Mouse (Mus musculus) kidney, embryonic 16.5 days (tissue): ENCODE results near the gene Serpinf2. TPM values are rescaled to one million over a fixed set of nuclear protein-coding genes. Genes with fewer than 3 reads are reported as not detected.
A peak's percentile ranks its signal among the peaks of the same experiment; 100 is the strongest.

Experiments
- ATAC-seq: fragments of 200-750 bp; cut with Nextera tagmentation; 2 replicates; pipeline ENCODE4 v1.8.0; 2017; ENCODE audit warnings: moderate TSS enrichment; ENCODE audit not compliant: low FRiP score, low TSS enrichment
- H3K27ac ChIP-seq: fragments of 300-500 bp; sonication (generic); 2 replicates; pipeline ENCODE4 v1.5.1; 2014; ENCODE audit warnings: low read length
- H3K27me3 ChIP-seq: fragments of 300-500 bp; sonication (generic); 2 replicates; pipeline ENCODE4 v1.6.1; 2014; ENCODE audit warnings: low read length, control low read depth, mixed read lengths; ENCODE audit not compliant: insufficient read depth
- H3K36me3 ChIP-seq: fragments of 300-500 bp; sonication (generic); 2 replicates; pipeline ENCODE4 v1.6.1; 2014; ENCODE audit warnings: low read length, control low read depth, mixed read lengths; ENCODE audit not compliant: insufficient read depth
- H3K4me1 ChIP-seq: fragments of 300-500 bp; sonication (generic); 2 replicates; pipeline ENCODE4 v1.6.1; 2014; ENCODE audit warnings: low read length, control low read depth, mixed read lengths; ENCODE audit not compliant: insufficient read depth
- H3K4me2 ChIP-seq: fragments of 300-500 bp; sonication (generic); replicated peaks from 2 replicates; pipeline ENCODE4 v1.6.1; 2014; ENCODE audit warnings: low read depth, low read length
- H3K4me3 ChIP-seq: fragments of 300-500 bp; sonication (generic); 2 replicates; pipeline ENCODE4 v1.5.1; 2014; ENCODE audit warnings: mild to moderate bottlenecking, low read length
- H3K9ac ChIP-seq: fragments of 300-500 bp; sonication (generic); replicated peaks from 2 replicates; pipeline ENCODE4 v1.6.1; 2014; ENCODE audit warnings: low read length
- H3K9me3 ChIP-seq: fragments of 300-500 bp; sonication (generic); 2 replicates; pipeline ENCODE4 v1.6.1; 2016; ENCODE audit warnings: low read length, control low read depth
- WGBS: fragments of 180-500 bp; shearing (Covaris S2); extraction: QIAGEN DNeasy Blood & Tissue Kit; methylation state at CpG from one replicate; pipeline ENCODE4 v1.1.7; 2014; 5-methylcytosine and 5-hydroxymethylcytosine counted together
- polyA plus RNA-seq: library from polyadenylated mRNA; unstranded; fragments of >200 nt; fragmentation: Nextera tagmentation; extraction: Ambion mirVana; gene quantifications from 2 replicates; pipeline ENCODE4 v1.2.1, GENCODE M21; 2015

The Serpinf2 gene
- polyA plus RNA-seq, 1 experiment from 2014 or later: 60.2 TPM

DNA sequence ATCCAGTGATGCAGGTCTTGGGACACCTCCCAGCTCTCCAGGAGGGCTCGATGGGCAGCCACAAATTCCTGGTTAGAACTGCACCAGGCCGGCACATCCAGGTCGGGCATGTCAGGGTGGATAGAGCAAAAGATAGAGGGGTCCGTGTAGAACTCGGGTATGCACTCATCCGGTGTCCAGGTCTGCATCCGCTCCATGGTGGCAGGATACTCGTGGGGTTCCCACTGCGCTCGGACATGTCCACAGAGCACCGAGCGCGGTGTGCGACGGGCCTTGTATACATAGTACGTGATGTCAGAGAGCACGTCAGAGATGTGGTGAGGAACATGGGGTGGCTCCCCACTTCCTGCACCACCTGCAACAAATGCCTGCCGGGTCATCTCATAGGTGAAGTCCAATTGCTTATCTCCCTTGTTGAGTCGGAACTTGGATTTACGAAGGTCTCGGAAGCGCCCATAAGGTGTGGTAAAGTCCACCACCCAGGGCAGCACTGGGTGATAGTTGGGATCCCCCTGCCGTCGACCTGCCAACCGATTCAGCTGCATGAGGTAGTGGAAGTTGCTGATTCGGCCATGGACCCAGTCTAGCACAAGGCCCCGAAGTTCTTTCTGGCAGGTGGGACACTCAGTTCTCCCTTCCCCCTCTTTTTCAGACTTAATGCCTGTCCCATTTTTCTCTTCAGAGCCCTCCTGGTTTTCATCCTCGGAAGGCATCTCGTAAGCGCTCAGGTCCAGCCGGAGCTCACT is 13.6 kb upstream of the Serpinf2 start:
- WGBS: 93% methylated on average over 31 of the region's 31 CpGs
- peak overlapping the region; percentile 76; the same call in 1 of the 2 replicates for H3K9ac ChIP-seq
- H3K4me2 ChIP-seq: no peak overlapping the region
- ATAC-seq: no peak
- peak overlapping the region; percentile 73; the same call in 1 of the 2 replicates for H3K4me3 ChIP-seq
- H3K27ac ChIP-seq: no peak overlapping the region
- H3K27me3 ChIP-seq: no peaks in the 10 kb centered on the region
- H3K36me3 ChIP-seq: peaks cover 10% of the 10 kb centered on the region; the same call in 1 of the 2 replicates
- no peaks in the 10 kb centered on the region for H3K9me3 ChIP-seq
- H3K4me1 ChIP-seq: peaks cover 15% of the 10 kb centered on the region

DNA sequence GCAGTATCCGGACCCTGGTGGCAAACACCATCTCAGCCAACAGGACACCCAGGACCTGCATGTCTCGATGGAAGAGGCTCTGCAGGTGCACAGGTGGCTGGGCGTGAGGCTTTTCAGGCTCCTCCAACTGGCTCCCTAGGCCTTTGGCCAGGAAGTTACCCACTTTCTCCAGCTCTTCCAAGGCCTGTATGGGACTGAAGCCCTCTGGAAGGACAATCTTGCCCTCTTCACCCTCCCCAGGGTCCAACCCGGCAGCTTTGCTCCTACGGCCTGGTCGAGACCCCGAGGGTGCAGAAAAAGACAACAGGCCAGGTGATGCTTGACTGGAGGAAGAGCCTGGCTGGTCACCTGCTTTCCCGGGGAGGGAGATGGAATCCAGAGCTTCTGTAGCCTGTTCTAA is 12.7 kb upstream of the Serpinf2 start:
- Histone ChIP-seq H3K9me3 (no peaks in the 10 kb centered on the region), H3K27me3 (no peaks in the 10 kb centered on the region), H3K4me2 (no peak overlapping the region), H3K9ac (no peak overlapping the region), H3K27ac (no peak overlapping the region), H3K36me3 (peaks cover 14% of the 10 kb centered on the region; the same call in 1 of the 2 replicates), H3K4me1 (peaks cover 15% of the 10 kb centered on the region), H3K4me3 (no peak overlapping the region)
- 95% methylated on average over 8 of the region's 8 CpGs for WGBS
- ATAC-seq: no peak

DNA sequence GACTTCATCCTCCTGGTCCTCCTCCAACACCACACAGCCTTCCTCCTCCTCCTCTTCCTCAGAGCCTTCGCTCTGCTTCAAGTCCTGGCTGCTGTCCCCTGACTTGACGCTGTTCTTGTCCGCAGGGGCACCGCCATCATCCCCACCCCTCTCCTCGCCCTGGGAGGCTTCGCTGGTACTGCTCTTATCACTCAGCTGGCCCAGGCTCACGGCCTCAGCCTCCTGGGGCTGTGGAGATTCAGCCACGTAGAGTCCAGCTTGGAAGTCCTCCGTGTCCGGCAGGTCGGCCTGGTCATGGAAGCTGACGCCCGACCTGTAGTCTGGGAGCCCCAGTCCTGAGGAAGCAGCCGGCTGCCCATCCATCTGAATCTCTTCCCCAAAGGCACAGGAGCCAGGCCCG is 11.5 kb upstream of the Serpinf2 start:
- Histone ChIP-seq H3K4me1 (peaks cover 15% of the 10 kb centered on the region), H3K4me2 (no peak overlapping the region), H3K27ac (no peak overlapping the region), H3K9me3 (no peaks in the 10 kb centered on the region), H3K9ac (no peak overlapping the region), H3K36me3 (peaks cover 14% of the 10 kb centered on the region; the same call in 1 of the 2 replicates), H3K4me3 (no peak overlapping the region), H3K27me3 (no peaks in the 10 kb centered on the region)
- ATAC-seq: no peak
- WGBS: 89% methylated on average over 15 of the region's 15 CpGs

DNA sequence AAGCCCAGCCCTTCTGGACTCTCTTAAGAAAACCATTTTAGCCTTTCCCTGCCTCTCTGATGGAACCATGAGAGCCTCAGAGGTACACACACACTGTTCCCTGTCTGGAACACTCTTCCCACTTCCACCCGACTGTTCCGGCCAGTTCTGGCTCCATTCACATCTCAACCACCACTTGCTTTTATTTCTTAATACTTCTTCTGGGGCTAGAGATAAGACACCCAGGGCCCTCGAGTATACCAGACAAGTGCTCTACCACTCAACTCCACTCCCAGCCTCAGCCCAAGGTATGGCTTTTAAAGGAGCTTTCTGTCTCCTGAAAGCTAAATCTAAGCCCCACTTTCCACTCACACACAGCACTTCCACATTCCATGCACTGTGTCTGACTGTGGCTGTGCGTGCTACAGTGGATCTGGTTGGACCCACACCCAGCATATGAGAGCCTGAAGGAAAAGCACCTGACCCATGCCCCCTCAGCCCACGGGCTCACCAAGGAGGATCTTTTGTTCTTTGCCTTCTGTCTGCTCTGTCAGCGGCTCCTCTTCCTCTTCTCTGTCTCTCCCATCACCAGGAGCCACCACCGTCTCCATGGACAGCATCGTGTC is 11.0 kb upstream of the Serpinf2 start:
- Histone ChIP-seq H3K4me2 (no peak overlapping the region), H3K36me3 (peaks cover 18% of the 10 kb centered on the region), H3K4me1 (peaks cover 14% of the 10 kb centered on the region), H3K9me3 (no peaks in the 10 kb centered on the region), H3K27ac (no peak overlapping the region), H3K27me3 (no peaks in the 10 kb centered on the region), H3K4me3 (no peak overlapping the region), H3K9ac (no peak overlapping the region)
- WGBS: 85% methylated on average over 8 of the region's 8 CpGs
- no peak for ATAC-seq

- peaks cover 7% of the 10 kb centered on the region for H3K4me1 ChIP-seq
- H3K27me3 ChIP-seq: no peaks in the 10 kb centered on the region
- H3K4me2 ChIP-seq: no peak overlapping the region
- H3K36me3 ChIP-seq: peaks cover 21% of the 10 kb centered on the region
- H3K27ac ChIP-seq: no peak overlapping the region
- H3K9me3 ChIP-seq: no peaks in the 10 kb centered on the region
- H3K9ac ChIP-seq: no peak overlapping the region
- WGBS: 73% methylated on average over 7 of the region's 7 CpGs
- no peak overlapping the region for H3K4me3 ChIP-seq
- no peak for ATAC-seq
Measured at GRCm38 (mm10) chr11:75449695-75450094, 10.3 kb upstream of the Serpinf2 start.

DNA sequence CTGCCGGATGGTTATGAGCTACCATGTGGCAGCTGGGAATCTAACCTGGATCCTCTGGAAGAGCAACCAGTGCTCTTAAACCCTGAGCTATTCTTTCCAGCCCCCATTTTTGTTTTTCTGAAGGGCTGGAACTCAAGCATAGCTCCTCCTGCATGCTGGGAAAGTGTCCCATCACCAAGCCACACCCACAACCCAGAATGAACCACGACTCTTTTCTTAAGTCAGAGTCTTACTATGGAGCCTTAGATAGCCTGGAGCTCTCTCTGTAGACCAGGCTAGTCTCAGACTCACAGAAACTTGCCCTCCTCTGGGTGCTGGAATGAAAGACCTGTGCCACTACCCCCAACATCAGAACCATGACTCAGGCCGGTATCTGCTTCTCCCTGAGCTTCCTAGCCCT is 9.2 kb upstream of the Serpinf2 start:
- H3K4me2 ChIP-seq: no peak overlapping the region
- no peak overlapping the region for H3K9ac ChIP-seq
- H3K4me1 ChIP-seq: peaks cover under 1% of the 10 kb centered on the region
- peaks cover 21% of the 10 kb centered on the region for H3K36me3 ChIP-seq
- no peak overlapping the region for H3K27ac ChIP-seq
- H3K27me3 ChIP-seq: no peaks in the 10 kb centered on the region
- no peak overlapping the region for H3K4me3 ChIP-seq
- 86% methylated on average over 3 of the region's 3 CpGs for WGBS
- ATAC-seq: no peak
- H3K9me3 ChIP-seq: no peaks in the 10 kb centered on the region

DNA sequence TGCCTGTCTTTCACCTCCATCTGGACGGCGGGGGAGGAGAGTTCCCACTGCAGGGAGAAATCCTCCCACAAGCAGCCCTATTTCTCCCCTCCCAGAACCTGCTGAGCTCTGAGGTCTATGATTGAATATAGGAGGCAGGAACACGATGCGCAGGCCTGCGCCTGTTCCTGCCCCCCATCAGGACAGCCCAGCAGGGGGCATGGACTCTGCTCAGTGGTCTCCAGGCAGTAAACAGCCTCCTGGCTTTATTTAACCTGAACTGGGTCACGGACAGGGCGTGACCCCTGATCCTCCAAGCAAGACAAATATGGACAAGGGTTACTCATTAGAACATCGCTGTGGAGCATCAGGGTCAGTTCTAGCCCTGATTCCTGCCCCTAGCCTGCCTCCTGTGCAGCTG is 4.3 kb upstream of the Serpinf2 start:
- H3K27me3 ChIP-seq: no peaks in the 10 kb centered on the region
- peaks cover 15% of the 10 kb centered on the region for H3K36me3 ChIP-seq
- WGBS: 40% methylated on average over 8 of the region's 8 CpGs
- H3K27ac ChIP-seq: no peak overlapping the region
- no peaks in the 10 kb centered on the region for H3K4me1 ChIP-seq
- ATAC-seq: peak; percentile 89
- H3K4me3 ChIP-seq: no peak overlapping the region
- no peak overlapping the region for H3K9ac ChIP-seq
- H3K4me2 ChIP-seq: no peak overlapping the region
- no peaks in the 10 kb centered on the region for H3K9me3 ChIP-seq

DNA sequence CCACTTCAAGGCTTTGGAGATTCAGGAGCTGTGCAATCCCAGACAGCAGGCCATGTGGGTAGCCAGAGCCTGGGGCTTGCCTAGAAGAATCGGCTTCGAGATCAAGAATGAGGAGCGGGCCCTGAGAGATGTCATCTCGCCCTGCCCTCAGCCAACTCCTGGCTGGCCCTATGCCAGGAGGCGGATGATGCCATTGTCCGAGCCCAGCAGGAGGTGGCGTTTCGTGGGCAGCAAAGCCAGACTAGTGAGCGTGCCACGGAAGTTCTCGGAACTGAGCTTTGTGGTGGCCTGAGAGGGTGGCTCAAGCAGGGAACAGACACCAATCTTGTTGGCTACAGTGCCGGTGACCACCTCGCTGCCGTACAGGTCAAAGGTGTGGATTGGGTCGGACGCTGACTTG is 2.2 kb upstream of the Serpinf2 start:
- 92% methylated on average over 16 of the region's 16 CpGs for WGBS
- Histone ChIP-seq H3K27ac (no peak overlapping the region), H3K36me3 (peaks cover 7% of the 10 kb centered on the region; the same call in 1 of the 2 replicates), H3K27me3 (no peaks in the 10 kb centered on the region), H3K9me3 (no peaks in the 10 kb centered on the region), H3K4me2 (no peak overlapping the region), H3K4me3 (no peak overlapping the region), H3K9ac (no peak overlapping the region), H3K4me1 (no peaks in the 10 kb centered on the region)
- no peak for ATAC-seq

DNA sequence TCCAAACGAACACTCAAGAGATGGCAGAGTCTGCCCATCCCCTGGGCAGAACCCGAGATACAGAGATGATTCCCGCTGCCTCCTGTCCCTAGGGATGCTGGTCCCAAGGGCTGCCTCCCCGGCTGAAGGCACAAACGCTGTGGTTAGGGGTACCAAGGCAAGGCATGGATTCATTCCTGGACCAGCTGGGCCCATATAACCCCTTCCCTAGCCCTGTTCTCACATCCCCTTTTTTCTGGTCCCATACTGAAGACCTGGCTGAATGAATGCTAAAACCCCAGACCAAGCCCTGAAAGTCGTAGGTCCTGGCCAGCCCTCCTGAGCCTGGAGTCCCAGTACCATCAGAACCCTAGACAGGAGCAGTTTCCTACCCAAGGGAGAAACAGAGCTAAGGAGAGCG is 1.6 kb upstream of the Serpinf2 start:
- Histone ChIP-seq H3K27ac (no peak overlapping the region), H3K4me2 (no peak overlapping the region), H3K9ac (no peak overlapping the region), H3K4me3 (no peak overlapping the region), H3K36me3 (peaks cover 7% of the 10 kb centered on the region; the same call in 1 of the 2 replicates), H3K9me3 (no peaks in the 10 kb centered on the region), H3K27me3 (no peaks in the 10 kb centered on the region), H3K4me1 (no peaks in the 10 kb centered on the region)
- no peak for ATAC-seq
- 80% methylated on average over 7 of the region's 7 CpGs for WGBS

- Histone ChIP-seq H3K27ac (no peak overlapping the region), H3K4me3 (no peak overlapping the region), H3K9ac (no peak overlapping the region), H3K9me3 (no peaks in the 10 kb centered on the region), H3K4me1 (no peaks in the 10 kb centered on the region), H3K27me3 (no peaks in the 10 kb centered on the region), H3K36me3 (no peaks in the 10 kb centered on the region), H3K4me2 (no peak overlapping the region)
- no peak for ATAC-seq
- 95% methylated on average over 3 of the region's 3 CpGs for WGBS
Measured at GRCm38 (mm10) chr11:75439951-75440350, 560 bp upstream of the Serpinf2 start.
